Mouse (Mus musculus): ENCODE measurements around the gene Klf7.

- TF ChIP-seq POLR2A (IDR thresholded peaks at IDR 0.05; ENCODE audit: insufficient read depth, low read length): no peak
- no peak for TF ChIP-seq CTCF (IDR thresholded peaks at IDR 0.05; ENCODE audit: low read depth, low read length)
- TF ChIP-seq EP300 (IDR thresholded peaks at IDR 0.05; ENCODE audit: insufficient read depth, low read depth, low read length): no peak
These were observed 85.1 kb downstream of the Klf7 start for GRCm38 (mm10) chr1:64036881-64037452.
